Mouse (Mus musculus) olfactory bulb, adult 2 months (tissue): ENCODE results near the gene Skp2.

ENCODE experiments used
- CTCF ChIP-seq: fragments of 200-500 bp; IDR thresholded peaks from 2 replicates; pipeline ENCODE4 v1.5.1; 2012; ENCODE audit warnings: low read depth, mild to moderate bottlenecking, low read length, moderate library complexity; ENCODE audit not compliant: insufficient read depth
- POLR2A ChIP-seq: fragments of 200-500 bp; IDR thresholded peaks from 2 replicates; pipeline ENCODE4 v1.6.1; 2012; ENCODE audit warnings: mild to moderate bottlenecking, low read depth, low read length, moderate library complexity; ENCODE audit not compliant: insufficient read depth

GRCm38 (mm10) chr15:9080206-9080605, 75.0 kb downstream of the Skp2 start:
- no peak for TF ChIP-seq POLR2A
- no peak for TF ChIP-seq CTCF
